Mouse (Mus musculus): Measurements from ENCODE around the gene Rgma. TPM values are rescaled to one million over a fixed set of nuclear protein-coding genes. Genes with fewer than 3 reads are reported as not detected.

The Rgma gene
- polyA plus RNA-seq, 1 experiment from 2014 or later = 12.1 TPM

DNA sequence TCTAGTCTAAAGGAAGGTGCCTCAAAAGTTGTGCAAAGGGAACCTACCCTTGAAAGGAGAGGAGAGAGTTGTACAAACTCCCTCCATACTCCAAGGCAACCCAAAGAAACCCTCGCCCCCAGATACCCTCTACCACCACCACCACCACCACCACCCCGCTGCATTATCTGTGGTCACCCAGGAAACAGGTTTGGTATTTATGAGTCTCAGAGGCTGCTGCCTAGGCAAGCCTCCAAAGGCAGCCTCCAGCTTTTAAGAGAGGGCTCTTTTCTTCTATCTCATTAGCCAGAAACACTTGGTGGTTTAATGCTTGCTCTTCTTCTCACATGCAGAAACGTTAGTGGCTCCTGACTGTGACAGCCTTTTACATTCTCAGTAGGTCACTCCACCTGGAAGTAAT, 31.5 kb upstream of the Rgma start:
- H3K36me3 ChIP-seq = no peaks in the 10 kb centered on the region
- H3K4me2 ChIP-seq = no peak overlapping the region
- H3K4me3 ChIP-seq (replicated peaks) = no peak overlapping the region
- no peak overlapping the region for H3K27ac ChIP-seq
- WGBS = 59% methylated on average over 3 of the region's 3 CpGs
- no peak for ATAC-seq (ENCODE audit: insufficient read depth, low FRiP score, low read depth)
- H3K27me3 ChIP-seq (replicated peaks) = no peaks in the 10 kb centered on the region
- H3K4me1 ChIP-seq = no peaks in the 10 kb centered on the region
- no peaks in the 10 kb centered on the region for H3K9me3 ChIP-seq
- no peak overlapping the region for H3K9ac ChIP-seq

DNA sequence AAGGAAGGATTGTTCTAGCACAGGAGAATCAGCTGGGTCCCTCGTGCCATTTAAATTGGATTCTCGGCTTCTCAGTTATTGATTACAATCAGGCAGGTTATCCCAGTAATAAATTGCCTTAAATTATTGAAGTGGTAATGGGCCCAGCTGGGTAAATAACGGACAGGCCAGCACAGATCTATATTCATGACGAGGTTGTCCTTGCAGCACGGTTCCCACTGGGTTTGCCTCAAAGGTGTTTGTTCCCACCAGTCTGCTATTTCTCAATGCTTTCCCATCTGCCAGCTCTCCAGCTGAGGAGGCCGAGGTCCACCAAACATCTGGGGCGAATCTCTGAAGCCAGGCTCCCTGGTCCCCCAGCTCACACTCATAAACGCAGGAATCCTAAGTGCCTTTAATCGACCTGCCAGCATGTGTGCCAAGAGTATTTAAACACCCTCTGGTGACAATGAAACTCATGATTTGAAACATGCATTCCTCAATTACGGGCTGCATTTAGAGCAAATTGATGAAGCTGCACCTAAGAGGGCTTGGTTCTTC, 26.7 kb upstream of the Rgma start:
- 30% methylated on average over 10 of the region's 10 CpGs for WGBS
- no peaks in the 10 kb centered on the region for H3K9me3 ChIP-seq
- peak; percentile 66; the same call in 1 of the 2 replicates for ATAC-seq (ENCODE audit: insufficient read depth, low FRiP score, low read depth)

GRCm38 (mm10) chr7:73349158-73349557, 26.2 kb upstream of the Rgma start:
- Histone ChIP-seq H3K9ac (no peak overlapping the region), H3K27ac (no peak overlapping the region), H3K4me3 (replicated peaks) (no peak overlapping the region), H3K4me2 (no peak overlapping the region), H3K9me3 (no peaks in the 10 kb centered on the region), H3K27me3 (replicated peaks) (no peaks in the 10 kb centered on the region), H3K36me3 (no peaks in the 10 kb centered on the region), H3K4me1 (0 out of 2 replicates have a peak, but pooled peaks cover 2% of the 10 kb centered on the region)
- ATAC-seq (ENCODE audit: insufficient read depth, low FRiP score, low read depth) = no peak
- 65% methylated on average over 8 of the region's 8 CpGs for WGBS

More for the DNA sequence above, 26.7 kb upstream of the Rgma start:
- 0 out of 2 replicates have a peak, but pooled peaks cover 2% of the 10 kb centered on the region for H3K4me1 ChIP-seq
- H3K36me3 ChIP-seq = no peaks in the 10 kb centered on the region
- no peak overlapping the region for H3K4me2 ChIP-seq
- H3K27ac ChIP-seq = no peak overlapping the region
- H3K4me3 ChIP-seq (replicated peaks) = no peak overlapping the region
- no peak overlapping the region for H3K9ac ChIP-seq
- no peaks in the 10 kb centered on the region for H3K27me3 ChIP-seq (replicated peaks)

DNA sequence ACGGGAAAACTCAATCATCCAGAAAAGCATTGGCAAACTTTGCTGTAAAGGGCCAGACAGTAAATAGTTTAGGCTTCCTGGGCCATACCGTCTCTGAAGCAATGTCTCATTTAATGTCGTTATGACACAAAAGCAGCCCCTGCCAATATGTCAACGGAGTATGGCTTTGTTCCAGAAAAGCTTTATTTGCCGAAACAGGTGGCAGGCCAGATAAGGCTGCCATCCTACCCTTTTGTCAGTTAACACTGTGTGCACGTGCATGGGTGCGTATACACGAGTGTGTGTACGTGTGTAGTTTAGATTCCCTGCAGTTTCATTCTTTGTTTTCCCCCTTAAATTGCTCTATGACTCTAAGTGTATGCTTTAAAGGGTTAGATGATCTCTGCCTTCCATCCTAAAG, 20.1 kb upstream of the Rgma start:
- WGBS = 54% methylated on average over 9 of the region's 9 CpGs
- Histone ChIP-seq H3K27ac (no peak overlapping the region), H3K9me3 (no peaks in the 10 kb centered on the region), H3K9ac (no peak overlapping the region), H3K4me2 (no peak overlapping the region), H3K27me3 (replicated peaks) (no peaks in the 10 kb centered on the region), H3K4me1 (no peaks in the 10 kb centered on the region), H3K4me3 (replicated peaks) (no peak overlapping the region), H3K36me3 (no peaks in the 10 kb centered on the region)
- no peak for ATAC-seq (ENCODE audit: insufficient read depth, low FRiP score, low read depth)

DNA sequence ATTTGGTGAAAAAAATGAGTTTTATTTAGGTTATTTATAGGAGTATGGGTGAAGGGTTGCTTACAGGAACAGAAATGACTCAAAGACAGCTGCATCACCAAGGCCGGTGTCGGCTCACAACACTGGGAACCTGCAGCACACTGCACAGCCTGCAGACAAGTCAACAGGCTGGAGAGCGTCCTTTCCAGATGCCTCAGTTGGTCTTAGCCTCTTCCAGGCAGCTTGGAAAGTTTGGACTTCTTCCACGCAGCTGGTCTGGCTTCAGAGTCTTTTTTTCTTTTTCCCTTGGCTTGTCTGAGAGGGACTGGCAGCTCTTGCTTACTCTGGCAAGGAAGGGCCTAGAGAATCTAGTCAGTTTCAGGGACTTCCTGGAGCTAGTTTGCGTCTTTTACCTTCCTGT, 18.4 kb upstream of the Rgma start:
- H3K4me2 ChIP-seq = no peak overlapping the region
- H3K4me3 ChIP-seq (replicated peaks) = no peak overlapping the region
- no peak overlapping the region for H3K27ac ChIP-seq
- no peaks in the 10 kb centered on the region for H3K9me3 ChIP-seq
- ATAC-seq (ENCODE audit: insufficient read depth, low FRiP score, low read depth) = no peak
- no peaks in the 10 kb centered on the region for H3K36me3 ChIP-seq
- H3K4me1 ChIP-seq = no peaks in the 10 kb centered on the region
- no peak overlapping the region for H3K9ac ChIP-seq
- no peaks in the 10 kb centered on the region for H3K27me3 ChIP-seq (replicated peaks)
- 79% methylated on average over 5 of the region's 5 CpGs for WGBS

- no peaks in the 10 kb centered on the region for H3K36me3 ChIP-seq
- WGBS = 94% methylated on average over 2 of the region's 2 CpGs
Measured at GRCm38 (mm10) chr7:73357626-73358025, 17.7 kb upstream of the Rgma start.

GRCm38 (mm10) chr7:73365511-73365910, 9.8 kb upstream of the Rgma start:
- H3K4me1 ChIP-seq = no peaks in the 10 kb centered on the region
- no peaks in the 10 kb centered on the region for H3K9me3 ChIP-seq
- no peaks in the 10 kb centered on the region for H3K27me3 ChIP-seq (replicated peaks)
- ATAC-seq (ENCODE audit: insufficient read depth, low FRiP score, low read depth) = no peak
- no peak overlapping the region for H3K4me2 ChIP-seq
- H3K36me3 ChIP-seq = no peaks in the 10 kb centered on the region
- WGBS = 78% methylated on average over 4 of the region's 4 CpGs
- no peak overlapping the region for H3K4me3 ChIP-seq (replicated peaks)
- H3K27ac ChIP-seq = no peak overlapping the region
- H3K9ac ChIP-seq = no peak overlapping the region

More at GRCm38 (mm10) chr7:73357626-73358025, 17.7 kb upstream of the Rgma start:
- no peak overlapping the region for H3K4me3 ChIP-seq (replicated peaks)
- H3K27me3 ChIP-seq (replicated peaks) = no peaks in the 10 kb centered on the region
- ATAC-seq (ENCODE audit: insufficient read depth, low FRiP score, low read depth) = no peak
- no peak overlapping the region for H3K9ac ChIP-seq
- no peaks in the 10 kb centered on the region for H3K9me3 ChIP-seq
- no peak overlapping the region for H3K4me2 ChIP-seq
- H3K4me1 ChIP-seq = no peaks in the 10 kb centered on the region
- no peak overlapping the region for H3K27ac ChIP-seq

GRCm38 (mm10) chr7:73365965-73366364, 9.3 kb upstream of the Rgma start:
- ATAC-seq (ENCODE audit: insufficient read depth, low FRiP score, low read depth) = no peak
- no peaks in the 10 kb centered on the region for H3K4me1 ChIP-seq
- no peak overlapping the region for H3K4me3 ChIP-seq (replicated peaks)
- no peak overlapping the region for H3K9ac ChIP-seq
- H3K4me2 ChIP-seq = no peak overlapping the region
- no peaks in the 10 kb centered on the region for H3K9me3 ChIP-seq
- no peaks in the 10 kb centered on the region for H3K27me3 ChIP-seq (replicated peaks)
- no peak overlapping the region for H3K27ac ChIP-seq
- 60% methylated on average over 7 of the region's 7 CpGs for WGBS
- H3K36me3 ChIP-seq = no peaks in the 10 kb centered on the region

- H3K9ac ChIP-seq = no peak overlapping the region
- no peak overlapping the region for H3K4me3 ChIP-seq (replicated peaks)
- WGBS = 92% methylated on average over 10 of the region's 10 CpGs
- H3K27ac ChIP-seq = no peak overlapping the region
- no peaks in the 10 kb centered on the region for H3K36me3 ChIP-seq
- no peak overlapping the region for H3K4me2 ChIP-seq
- H3K27me3 ChIP-seq (replicated peaks) = no peaks in the 10 kb centered on the region
- peaks cover 3% of the 10 kb centered on the region; the same call in 1 of the 2 replicates for H3K4me1 ChIP-seq
- no peaks in the 10 kb centered on the region for H3K9me3 ChIP-seq
- no peak for ATAC-seq (ENCODE audit: insufficient read depth, low FRiP score, low read depth)
Measured at GRCm38 (mm10) chr7:73367681-73368464, 7.4 kb upstream of the Rgma start.

DNA sequence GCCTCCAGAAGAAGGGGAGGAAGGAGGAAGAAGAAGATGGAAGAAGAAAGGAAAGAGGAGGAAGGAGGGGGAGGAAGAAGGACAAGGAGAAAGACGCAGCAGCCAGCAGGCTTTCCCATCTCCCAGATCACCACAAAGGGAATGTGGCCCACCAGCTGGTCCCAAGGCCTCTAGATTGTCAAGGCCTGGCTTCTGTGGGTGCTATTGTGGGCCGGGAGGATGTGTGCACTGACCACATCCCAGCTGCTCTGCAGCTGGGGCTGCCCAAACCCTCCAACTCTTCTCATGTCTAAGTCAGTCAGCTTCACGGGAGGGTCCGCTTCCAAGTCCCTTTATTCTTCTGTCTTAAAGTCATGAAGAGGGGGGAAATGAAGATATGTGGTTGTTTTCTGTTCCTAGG, 5.3 kb upstream of the Rgma start:
- H3K4me3 ChIP-seq (replicated peaks) = no peak overlapping the region
- no peak overlapping the region for H3K4me2 ChIP-seq
- no peaks in the 10 kb centered on the region for H3K9me3 ChIP-seq
- H3K4me1 ChIP-seq = peaks cover 11% of the 10 kb centered on the region; the same call in 1 of the 2 replicates
- 74% methylated on average over 4 of the region's 4 CpGs for WGBS
- H3K9ac ChIP-seq = no peak overlapping the region
- no peak overlapping the region for H3K27ac ChIP-seq
- ATAC-seq (ENCODE audit: insufficient read depth, low FRiP score, low read depth) = no peak
- H3K27me3 ChIP-seq (replicated peaks) = 0 out of 2 replicates have a peak, but pooled peaks cover 8% of the 10 kb centered on the region
- no peaks in the 10 kb centered on the region for H3K36me3 ChIP-seq

DNA sequence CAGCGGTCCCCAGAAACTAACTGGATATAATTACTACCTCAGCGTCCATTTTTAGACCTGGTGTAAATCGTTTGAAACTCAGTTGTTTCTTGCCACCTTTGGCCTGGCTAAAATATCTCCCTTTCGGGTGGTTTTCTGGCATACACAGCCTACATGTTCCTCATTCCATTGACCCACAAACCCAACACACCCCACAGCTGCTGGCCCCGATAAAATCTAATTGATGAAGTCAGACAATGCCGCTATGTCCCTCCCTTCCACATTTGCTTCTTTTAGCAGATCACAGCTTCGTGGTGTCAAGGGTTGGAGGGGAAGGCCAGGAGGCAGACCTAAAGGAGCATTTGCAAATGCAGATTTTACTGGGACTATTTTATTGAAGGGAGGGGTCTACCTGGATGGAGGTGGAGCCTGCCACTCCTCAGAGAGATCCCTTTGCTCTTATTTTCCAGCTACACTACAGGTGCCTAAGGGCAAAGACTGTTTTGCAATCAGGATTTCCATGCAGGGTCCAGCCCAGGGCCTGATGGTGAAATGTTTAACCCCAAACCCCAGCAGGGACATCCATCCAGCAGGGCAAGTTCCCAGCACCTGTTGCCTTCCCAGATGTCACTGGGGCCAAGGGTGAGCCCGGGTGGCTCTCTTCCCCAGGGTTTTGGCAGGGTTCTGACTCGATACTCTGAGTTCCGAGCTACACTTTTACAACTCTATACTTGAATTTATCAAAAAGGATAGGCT, 3.6 kb upstream of the Rgma start:
- no peaks in the 10 kb centered on the region for H3K36me3 ChIP-seq
- H3K9me3 ChIP-seq = no peaks in the 10 kb centered on the region
- peaks cover 18% of the 10 kb centered on the region; the same call in 1 of the 2 replicates for H3K4me1 ChIP-seq
- WGBS = 53% methylated on average over 10 of the region's 10 CpGs
- H3K9ac ChIP-seq = no peak overlapping the region
- no peak for ATAC-seq (ENCODE audit: insufficient read depth, low FRiP score, low read depth)
- peak overlapping the region; percentile 69 for H3K4me2 ChIP-seq
- H3K4me3 ChIP-seq (replicated peaks) = peak overlapping the region; percentile 36; the same call in 1 of the 2 replicates
- no peak overlapping the region for H3K27ac ChIP-seq
- H3K27me3 ChIP-seq (replicated peaks) = 0 out of 2 replicates have a peak, but pooled peaks cover 8% of the 10 kb centered on the region
